Mouse (Mus musculus) NIH3T3 (cell line): ENCODE measurements around the gene Usp22.

ENCODE experiments used
- DNase-seq: peaks from one replicate; pipeline ENCODE4 v3.0.0-alpha.2; 2012; ENCODE audit warnings: low read depth

Gene Usp22

GRCm38 (mm10) chr11:61104241-61104901 lies 70.5 kb downstream of the Usp22 start:
- peak; percentile 97 for DNase-seq

GRCm38 (mm10) chr11:61102397-61103339 lies 72.2 kb downstream of the Usp22 start:
- no peak for DNase-seq
